Mouse (Mus musculus) urinary bladder, adult 2 months (tissue): ENCODE measurements around the gene Itsn2. TPM values are rescaled to one million over a fixed set of nuclear protein-coding genes. Genes with fewer than 3 reads are reported as not detected.
A peak's percentile ranks its signal among the peaks of the same experiment; 100 is the strongest.
"Not testable (repeated sequence)": the region's sequence is repeated elsewhere in the genome, so short reads cannot be mapped to it uniquely, and the experiment has no call there.

Experiments
- DNase-seq: peaks from one replicate; pipeline ENCODE4 v3.0.0; 2022; ENCODE audit warnings: low spot score
- polyA plus RNA-seq: library from polyadenylated mRNA; depleted of rRNA; stranded (reverse); fragments of >200 nt; gene quantifications from 2 replicates; pipeline ENCODE4 v1.2.3, GENCODE M21; 2012; rRNA removed

Itsn2 gene
- polyA plus RNA-seq, result 38.3 and 43.5 TPM in 2 replicates

DNA sequence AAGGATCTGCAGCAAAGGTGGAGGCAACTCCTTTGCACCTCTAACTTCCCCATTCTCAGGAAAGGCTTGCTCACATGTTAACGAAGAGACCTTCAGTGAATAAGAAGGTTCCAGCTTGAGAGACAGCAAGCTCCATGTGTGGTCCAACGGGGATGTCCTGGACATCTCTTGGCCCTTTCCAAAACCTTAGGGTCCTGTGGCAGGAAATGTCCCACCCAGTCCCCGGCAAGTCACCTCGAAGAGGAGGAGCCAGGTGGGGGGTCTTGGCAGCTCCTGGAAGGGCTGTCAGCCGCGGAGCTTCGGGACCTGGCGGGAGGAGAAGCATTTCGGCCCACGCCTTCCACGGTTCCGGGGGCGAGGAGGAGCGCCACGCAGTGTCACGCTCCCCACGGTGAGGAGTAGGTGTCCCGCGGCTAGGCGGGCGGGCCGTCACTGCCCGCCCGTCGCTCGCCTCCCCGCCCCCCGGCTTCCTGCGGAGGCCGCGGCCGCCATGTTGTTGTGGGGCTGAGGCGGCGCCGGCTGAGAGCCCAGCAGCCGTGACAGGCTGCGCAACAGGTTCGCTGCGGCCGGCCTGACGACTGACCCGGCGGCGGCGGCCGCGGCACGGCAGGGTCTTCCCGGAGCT, at the start of gene Itsn2, which contains the start of gene Gm3625:
Itsn2 (plus strand) TSS at position 98 of the 625 bp plus-strand sequence.
Gm3625 (minus strand) TSS at position 387 of the 625 bp plus-strand sequence.
- DNase-seq, result peak; percentile 75

DNA sequence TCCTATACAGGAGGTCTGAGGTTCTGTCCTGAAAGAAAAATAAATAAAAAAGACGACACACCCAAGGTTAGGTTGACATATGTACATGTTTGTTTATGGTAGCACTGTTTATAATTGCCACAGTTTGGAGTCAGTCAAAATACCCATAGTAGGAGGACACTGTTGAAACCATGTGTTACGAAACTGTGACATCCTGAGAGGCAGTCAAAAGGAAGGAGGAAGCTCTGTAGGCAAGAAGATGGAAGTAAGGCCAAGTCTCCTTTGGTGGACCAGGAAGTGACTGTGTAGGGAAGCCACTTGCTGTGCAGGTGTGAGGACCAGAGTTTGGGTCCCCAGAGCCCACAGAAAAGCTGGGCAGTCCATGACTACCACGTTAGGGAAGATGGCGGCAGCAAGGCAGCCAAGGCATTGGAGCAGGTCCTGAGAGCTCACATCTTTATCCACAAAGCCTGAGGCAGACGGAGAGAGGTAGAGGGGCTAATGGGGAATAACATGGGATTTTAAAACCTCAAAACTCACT, 48.0 kb upstream of the Itsn2 start:
- no peak for DNase-seq

DNA sequence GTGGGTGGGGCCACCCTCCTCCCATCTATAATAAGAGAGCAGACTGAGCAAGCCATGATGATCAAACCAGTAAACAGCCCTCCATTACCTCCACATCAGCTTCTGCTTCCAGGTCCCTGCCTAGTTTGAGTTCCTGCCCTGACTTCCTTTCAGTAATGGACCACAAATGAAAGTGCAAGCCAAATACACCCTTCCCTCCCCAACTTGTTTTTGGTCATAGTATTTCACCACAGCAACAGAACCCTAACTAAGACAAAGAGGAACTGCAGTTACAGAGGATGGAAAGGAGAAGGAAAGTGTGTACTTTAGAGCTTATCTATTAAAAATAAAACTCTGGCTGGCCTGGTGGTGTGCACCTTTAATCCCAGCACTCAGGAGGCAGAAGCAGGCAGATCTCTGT, 47.0 kb upstream of the Itsn2 start:
- DNase-seq, result no peak

DNA sequence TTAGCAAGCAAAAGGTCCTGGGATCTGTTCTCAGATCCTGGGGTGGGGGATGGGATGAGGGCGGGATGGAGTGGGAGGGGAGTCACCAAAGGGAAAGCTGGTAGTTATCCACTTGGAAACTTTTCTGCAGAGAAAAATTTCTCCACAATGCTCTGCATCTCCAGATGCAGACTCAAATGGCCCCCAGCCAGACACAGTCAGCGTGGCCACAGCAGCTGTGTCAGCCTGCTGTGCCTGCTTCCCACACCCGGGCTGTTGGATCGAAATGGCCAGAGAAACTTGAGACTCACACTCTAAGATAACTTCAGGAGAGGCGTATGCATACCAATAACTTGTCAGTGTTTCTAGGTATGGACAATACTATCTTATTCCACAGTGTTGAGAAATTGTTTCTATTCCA, 45.9 kb upstream of the Itsn2 start:
- DNase-seq, result no peak

DNA sequence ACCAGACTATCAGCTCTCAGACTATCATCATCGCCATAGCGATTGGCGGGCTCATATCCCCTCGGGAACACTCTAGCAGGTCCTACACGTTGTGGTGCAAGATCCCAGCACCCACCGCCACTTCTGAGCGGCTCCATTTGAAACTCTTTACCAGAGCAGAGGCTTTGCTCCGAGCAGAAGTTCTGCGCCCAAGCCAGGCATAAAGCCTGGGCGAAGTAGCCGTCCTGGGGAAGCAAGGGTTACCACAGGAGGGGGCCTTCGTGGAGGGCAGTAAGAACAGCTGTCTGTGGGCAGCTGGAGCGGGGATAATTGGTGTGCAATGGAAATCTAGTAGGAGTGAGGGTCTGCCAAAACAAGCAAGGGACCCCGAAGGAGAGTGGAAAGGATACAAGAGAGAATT, 44.9 kb upstream of the Itsn2 start:
- no peak for DNase-seq

DNA sequence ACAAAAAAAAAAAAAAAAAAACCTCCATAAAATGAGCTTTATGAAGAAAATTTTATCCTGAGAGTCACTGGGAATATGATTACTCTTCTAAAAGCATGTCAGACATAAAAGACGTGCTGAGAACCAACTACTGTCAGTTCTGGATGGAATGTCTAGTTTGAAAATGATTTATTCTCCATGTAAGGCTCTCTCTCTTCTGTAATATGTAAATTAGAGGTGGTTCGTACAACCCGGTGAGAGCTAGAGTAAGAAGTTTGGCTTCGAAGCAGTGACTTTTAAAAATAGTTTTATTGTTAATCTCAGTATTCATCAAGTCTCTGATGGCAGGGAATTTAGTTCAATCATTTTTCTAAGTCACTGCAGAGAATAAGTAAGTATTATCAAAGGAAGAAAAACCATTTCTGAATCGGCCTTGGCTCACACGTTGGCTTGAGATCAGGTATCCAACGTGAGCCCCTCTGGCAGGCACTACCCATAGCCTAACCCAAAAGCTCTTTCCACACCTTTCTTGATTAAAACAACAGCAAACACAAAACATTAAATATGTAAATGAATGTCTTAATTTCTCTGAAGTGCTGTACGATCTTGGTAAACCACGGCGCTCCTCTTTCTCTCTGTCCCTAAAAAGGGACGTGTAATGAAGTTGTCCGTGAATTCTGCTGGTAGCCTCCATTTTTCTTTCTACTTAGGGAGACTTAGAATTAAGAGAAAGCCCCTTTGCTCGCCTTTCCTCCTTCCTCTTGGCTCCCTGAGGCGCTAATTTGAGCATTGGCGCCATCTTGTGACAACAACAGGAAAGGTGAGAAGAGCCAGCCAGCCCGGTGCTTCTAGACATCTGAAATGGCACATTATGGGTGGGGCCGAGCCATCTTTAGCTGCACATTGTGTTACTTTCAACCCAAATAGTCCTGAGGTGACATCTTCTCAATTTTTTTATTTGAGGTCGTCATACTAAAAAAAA, 44.1 kb upstream of the Itsn2 start:
- DNase-seq, result peak; percentile 32

DNA sequence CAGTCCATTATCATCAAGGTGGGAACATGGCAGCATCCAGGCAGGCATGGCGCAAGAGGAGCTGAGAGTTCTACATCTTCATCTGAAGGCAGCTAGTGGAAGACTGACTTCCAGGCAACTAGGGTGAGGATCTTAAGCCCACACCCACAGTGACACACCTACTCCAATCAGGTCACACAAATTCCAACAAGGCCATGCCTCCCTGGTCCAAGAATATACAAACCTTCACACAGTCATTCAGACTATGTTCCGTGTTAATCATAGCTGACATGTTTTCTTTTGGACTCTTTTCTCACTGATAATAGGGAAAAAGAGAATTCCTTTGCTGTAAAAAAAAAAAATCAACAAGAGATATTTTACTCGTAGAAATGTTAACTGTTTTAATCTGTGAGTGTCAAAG, 38.7 kb upstream of the Itsn2 start:
- not testable (repeated sequence) for DNase-seq

DNA sequence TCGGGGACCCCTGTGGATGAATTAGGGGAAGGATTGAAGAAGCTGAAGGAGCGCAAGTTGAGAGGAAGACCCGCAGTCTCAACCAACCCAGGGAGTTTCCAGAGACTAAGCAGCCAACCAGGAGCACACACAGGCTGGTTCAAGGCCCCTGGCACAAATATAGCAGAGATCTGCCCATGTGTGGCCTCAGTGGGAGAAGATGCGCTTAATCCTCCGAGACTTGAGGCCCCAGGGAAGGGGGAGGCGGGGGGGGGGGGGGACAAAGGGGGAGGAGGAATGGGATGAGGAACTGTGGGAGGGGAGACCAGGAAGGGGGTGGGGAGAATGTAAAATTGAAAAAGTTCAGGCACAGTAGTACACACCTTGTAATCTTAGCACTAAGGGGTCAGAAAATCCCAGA, 37.0 kb upstream of the Itsn2 start:
- no peak for DNase-seq

DNA sequence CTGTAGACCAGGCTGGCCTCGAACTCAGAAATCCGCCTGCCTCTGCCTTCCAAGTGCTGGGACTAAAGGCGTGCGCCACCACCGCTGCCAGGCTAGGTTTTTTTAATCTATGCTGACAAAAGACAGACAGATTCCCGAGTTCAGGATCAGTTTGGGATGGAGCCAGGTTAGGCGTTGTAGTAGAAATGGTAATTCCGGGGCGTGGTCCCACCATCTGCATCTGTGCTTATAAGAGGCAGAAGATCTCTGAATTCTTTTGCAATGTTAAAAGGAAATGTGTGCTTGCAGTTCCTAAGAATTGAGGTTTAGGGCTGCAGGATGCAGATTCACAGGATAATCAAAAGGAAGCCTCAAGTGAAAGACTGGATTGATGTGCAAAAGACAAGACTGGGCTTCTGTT, 35.5 kb upstream of the Itsn2 start:
- no peak for DNase-seq

DNA sequence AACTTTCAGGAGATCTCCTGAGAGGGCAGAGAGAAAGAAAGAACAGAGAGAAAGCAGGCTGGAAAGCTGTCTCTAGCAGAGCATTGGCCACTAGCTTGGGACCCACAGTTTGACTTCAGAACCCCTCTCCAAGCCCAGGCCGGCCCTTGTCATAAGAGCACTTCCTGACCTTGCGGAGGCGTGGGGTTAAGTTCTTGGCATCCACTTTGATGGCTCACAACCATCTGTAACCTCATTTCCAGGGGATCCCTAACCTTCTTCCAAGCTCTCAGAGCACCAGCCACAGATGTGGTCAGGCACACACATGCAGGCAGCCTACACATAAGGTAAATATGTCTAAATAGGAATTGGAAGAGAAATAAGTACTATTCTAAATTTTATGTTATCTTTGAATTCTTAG, 35.0 kb upstream of the Itsn2 start:
- no peak for DNase-seq

DNA sequence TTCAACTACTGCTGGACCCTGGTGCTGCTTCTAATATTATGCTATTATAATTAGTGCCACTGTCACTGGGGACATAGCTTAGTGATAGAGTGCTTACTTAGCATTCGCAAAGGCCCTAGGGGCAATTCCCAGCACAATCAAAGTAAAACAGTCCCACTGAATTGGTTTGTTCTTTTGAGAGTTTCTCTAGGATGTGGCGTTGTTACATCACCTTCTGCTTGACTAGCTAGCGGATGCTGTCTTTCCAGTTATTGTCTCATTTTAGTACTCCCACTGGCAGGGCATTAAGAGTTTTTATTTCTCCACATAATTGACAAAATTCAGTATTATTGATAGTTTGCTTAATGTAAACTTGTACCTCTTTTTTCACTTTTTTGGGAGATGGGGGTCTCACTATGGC, 34.4 kb upstream of the Itsn2 start:
- no peak for DNase-seq

DNA sequence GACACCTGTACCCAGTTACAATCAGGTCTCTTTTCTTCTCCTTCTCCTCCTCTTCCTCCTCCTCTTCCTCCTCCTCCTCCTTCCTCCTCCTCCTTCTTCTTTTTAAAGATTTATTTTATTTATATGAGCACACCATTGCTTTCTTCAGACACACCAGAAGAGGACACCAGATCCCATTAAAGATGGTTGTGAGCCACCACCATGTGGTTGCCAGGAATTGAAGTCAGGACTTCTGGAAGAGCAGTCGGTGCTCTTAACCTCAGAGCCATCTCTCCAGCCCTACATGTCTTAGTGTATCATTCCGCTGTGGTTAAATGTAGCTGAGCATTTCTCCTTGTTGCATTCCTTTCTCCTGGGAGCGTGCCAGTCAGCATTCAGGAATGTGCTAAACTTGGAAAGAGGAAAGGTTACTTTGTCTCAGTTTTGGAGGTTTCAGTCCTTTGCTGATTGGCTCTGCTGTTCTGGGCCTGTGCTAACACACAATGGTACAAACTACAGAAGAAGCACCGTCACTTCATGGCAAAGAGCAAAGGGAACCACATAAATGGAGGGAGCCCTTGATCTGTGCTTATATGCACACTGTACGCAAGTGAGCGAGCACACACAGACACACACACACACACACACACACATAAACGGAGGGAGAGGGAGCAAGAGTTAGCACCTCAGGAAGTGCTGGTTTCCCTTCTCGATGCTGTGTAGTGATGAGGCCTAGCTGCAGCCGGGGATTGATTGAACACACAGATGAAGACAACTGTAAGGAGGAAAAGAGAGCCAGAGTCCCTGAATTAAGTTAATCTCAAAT, 33.8 kb upstream of the Itsn2 start:
- DNase-seq, result no peak

DNA sequence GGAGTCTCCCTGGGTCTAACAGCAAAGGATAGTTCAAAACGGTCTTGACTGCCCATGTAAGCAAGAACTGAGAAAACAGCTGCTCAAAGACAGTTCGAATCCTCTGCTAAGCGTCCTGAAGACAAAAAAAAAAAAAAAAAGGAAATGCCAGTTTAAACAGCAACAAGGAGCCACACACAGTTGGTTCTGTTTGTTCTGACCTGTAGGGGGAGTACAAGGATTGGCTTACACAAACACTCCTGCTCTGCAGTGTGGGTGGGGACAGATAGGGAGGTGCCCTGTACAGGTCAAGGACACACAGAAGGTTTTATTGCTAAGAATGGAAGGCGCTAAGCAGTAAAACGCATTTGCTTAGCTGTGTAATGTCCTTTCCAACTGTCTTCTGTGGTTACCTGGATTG, 20.6 kb upstream of the Itsn2 start:
- no peak for DNase-seq

DNA sequence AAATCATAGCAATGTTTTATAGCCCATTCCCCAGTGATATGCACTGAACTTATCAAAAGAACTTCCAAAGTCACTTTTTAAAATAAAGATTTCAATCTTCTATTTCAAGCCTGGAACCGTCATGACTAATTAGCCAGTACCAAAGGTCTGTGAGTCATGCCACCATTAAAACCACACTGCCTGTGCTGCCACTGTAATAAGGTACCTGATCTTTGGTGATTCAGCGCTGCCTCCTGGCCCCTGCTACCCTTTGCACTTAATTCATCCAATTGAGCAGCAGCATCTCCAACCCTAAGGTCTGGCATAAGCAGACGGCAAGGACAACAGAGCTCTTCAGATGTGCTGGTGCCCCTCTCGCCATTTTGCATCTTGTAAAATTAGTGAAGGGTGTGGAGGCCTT, 18.4 kb upstream of the Itsn2 start:
- DNase-seq, result no peak

DNA sequence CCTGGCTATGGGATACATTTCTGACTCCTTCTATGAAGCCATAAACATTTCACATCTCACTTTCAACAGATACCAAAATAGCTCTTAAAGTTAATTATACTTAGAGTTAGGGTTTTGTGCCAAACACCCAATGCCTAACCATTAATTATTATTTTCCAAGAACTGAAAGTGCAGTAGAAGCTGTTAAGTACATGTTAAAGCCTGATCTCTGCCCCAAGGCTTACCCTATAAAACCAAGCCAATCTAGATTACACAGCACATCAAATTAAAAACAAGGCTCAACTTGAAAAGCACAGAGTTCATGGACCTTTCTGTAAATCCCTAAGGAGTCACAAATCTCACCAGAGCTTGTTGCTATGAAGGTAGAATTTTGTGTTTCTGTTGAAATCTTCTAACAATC, 10.1 kb upstream of the Itsn2 start:
- no peak for DNase-seq

DNA sequence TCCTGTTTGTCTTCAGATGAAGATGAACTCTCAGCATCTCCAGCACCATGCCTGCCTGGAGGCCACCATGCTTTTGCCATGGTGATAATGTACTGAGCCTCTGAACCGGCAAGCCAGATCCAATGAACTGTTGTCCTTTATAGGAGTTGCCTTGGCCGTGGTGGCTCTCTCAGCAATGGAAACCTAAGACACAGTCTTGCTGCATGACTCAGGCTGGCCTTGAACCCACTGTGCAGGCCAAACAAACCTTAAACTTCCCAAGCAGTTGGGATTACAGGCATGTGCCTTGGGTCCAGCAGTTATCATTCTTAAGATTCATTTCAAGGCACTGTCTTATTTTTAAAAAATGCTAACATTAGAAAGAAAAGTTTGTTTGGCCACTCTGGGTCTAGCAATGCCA, 4.6 kb upstream of the Itsn2 start:
- no peak for DNase-seq

DNA sequence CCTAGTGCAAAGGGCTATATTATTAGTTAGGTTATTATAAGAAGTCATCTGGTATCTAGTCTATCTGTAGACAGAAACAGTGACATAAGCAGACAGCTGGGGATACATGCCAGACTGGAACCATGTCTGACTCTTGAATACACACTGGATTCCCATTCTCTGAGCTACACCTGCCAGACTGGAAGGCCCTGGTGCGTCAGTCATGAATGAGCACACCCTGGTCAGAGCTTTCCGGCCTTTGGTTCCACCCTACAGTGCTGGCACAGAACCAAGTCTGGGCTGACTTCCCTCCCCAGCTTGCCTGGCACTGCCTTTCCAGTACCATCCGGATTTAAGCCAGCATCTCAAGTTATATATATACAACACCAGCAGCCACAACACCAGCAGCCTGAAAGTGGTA, 3.8 kb upstream of the Itsn2 start:
- peak; percentile 23 for DNase-seq

DNA sequence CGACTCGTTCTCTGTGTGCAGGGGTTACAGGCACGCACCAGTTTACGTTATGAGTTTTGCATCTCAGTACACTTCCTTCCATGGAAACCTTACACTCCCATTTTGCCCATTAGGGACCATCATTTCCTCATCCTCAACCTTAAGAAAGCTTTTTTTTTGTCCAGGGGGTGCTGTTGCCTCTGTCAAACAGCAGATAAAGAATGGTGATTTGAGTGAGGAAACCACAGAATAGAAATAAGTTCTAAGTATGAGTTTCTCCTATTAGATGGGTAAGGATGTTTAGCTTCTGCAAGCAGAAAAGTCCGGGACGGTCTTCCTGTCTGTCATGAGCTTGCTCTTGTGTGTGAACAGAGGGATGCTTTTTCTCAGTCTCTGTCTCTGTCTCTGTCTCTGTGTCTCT, 413 bp upstream of the Itsn2 start:
- DNase-seq, result no peak

DNA sequence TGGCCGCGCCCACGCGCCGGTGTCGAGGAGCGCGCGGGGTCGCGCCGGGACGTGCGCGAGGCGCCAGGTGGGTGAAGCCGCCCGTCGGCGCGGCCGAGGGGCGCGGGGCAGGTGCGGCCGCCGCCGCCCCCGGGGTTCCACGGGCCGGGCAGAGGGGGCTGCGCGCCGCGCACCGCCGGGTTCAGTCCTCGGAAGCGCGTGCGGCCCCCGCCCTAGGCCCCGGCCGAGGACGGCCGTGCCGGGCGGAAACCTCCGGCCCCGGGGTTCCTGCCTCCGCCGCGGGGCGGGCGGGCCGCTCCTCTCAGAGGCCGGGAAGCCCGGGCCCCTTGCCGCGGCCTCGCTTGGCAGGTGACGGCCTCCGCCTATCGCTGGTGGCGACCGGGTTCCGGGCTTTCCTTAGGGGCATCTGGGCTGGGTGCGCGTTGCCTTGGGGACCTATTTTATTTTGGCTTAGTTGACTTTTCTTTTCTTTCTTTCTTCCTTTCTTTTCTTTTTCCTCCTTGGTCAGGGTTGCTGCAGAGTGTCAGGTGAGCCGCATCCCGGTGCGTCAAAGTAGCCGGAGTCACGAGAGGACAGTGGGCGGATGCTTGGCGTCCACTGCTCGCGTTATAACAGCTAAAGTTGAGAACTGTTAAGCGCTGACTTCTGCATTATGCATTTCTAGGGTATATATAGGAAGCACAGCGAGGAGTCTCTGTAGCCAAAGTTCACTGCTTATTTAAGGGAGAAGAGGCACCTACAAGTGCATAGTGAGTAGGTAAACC, 910 bp downstream of the Itsn2 start:
- peak; percentile 65 for DNase-seq

DNA sequence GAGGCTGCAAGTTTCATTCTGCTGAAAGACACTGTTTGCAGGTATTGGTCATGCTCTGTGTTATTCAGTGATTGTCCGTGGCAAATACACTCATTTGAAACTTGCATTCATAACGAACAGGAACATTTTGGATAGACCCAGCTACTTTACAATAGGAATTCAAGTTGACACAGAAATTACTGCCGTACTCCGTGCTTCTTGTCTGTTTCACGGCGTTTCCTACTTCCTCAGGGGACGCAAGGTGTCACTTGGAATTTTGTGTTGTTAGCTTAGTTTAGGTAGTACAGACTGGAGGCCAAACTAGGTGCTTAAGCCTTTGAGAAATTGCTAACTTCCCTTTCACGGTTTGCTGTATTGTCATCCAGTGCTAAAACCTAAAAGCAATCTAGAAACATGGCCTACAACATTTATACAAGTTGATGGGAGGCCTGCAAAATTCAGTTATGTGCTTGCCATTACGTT, 1.5 kb downstream of the Itsn2 start:
- no peak for DNase-seq

DNA sequence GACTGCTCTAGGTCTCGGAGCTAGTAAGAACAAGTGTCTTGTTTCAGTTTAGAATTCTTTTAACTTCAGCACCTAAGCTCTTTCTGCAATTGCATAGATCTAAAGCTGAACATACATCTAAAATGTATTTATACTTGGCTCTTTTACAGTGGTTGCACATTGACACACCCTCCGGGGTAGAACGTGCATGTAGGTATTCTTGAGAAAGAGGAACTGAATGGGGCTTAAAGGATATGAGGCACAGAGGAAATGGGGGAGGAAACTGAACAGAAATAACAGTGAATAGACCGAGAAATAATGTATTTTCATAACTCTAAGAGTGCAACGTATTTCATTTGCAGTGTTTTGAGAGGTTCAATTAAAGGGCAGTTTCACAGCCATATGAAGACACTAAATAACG, 2.6 kb downstream of the Itsn2 start:
- DNase-seq, result no peak
